Mouse (Mus musculus) heart, embryonic 16.5 days (tissue): ENCODE measurements around the gene Ctss. TPM values are rescaled to one million over a fixed set of nuclear protein-coding genes. Genes with fewer than 3 reads are reported as not detected.

Source experiments
- ATAC-seq: fragments of 200-750 bp; cut with Nextera tagmentation; replicated peaks from 2 replicates; pipeline ENCODE4 v1.8.0; 2017; ENCODE audit warnings: moderate number of reproducible peaks; ENCODE audit not compliant: insufficient read depth, low FRiP score; ENCODE audit errors: extremely low read depth
- H3K27ac ChIP-seq: fragments of 300-500 bp; sonication (generic); 2 replicates; pipeline ENCODE4 v1.5.1; 2014; ENCODE audit warnings: mild to moderate bottlenecking, low read length, control low read depth, moderate library complexity
- H3K27me3 ChIP-seq: fragments of 300-500 bp; sonication (generic); 2 replicates; pipeline ENCODE4 v1.6.1; 2014; ENCODE audit warnings: low read length, mixed read lengths; ENCODE audit not compliant: control insufficient read depth, insufficient read depth
- H3K36me3 ChIP-seq: fragments of 300-500 bp; sonication (generic); 2 replicates; pipeline ENCODE4 v1.6.1; 2014; ENCODE audit not compliant: control insufficient read depth, insufficient read depth
- H3K4me1 ChIP-seq: fragments of 300-500 bp; sonication (generic); 2 replicates; pipeline ENCODE4 v1.6.1; 2014; ENCODE audit warnings: low read length, mixed read lengths; ENCODE audit not compliant: control insufficient read depth, insufficient read depth
- H3K4me2 ChIP-seq: fragments of 300-500 bp; sonication (generic); 2 replicates; pipeline ENCODE4 v1.6.1; 2014; ENCODE audit warnings: low read depth, mild to moderate bottlenecking, control low read depth, low read length
- H3K4me3 ChIP-seq: fragments of 300-500 bp; sonication (generic); 2 replicates; pipeline ENCODE4 v1.5.1; 2014; ENCODE audit warnings: mild to moderate bottlenecking, control low read depth, low read length
- H3K9ac ChIP-seq: fragments of 300-500 bp; sonication (generic); 2 replicates; pipeline ENCODE4 v1.6.1; 2014; ENCODE audit warnings: low read length, control low read depth
- H3K9me3 ChIP-seq: fragments of 300-500 bp; sonication (generic); replicated peaks from 2 replicates; pipeline ENCODE4 v1.6.1; 2016; ENCODE audit warnings: low read length; ENCODE audit not compliant: control insufficient read depth
- WGBS: fragments of 180-500 bp; shearing (Covaris S2); extraction: QIAGEN DNeasy Blood & Tissue Kit; methylation state at CpG from one replicate; pipeline ENCODE4 v1.1.7; 2014; 5-methylcytosine and 5-hydroxymethylcytosine counted together
- polyA plus RNA-seq: library from polyadenylated mRNA; unstranded; fragments of >200 nt; fragmentation: Nextera tagmentation; extraction: Ambion mirVana; gene quantifications from 2 replicates; pipeline ENCODE4 v1.2.1, GENCODE M21; 2015

Ctss gene
- polyA plus RNA-seq, 1 experiment from 2014 or later: 22.8 TPM

DNA sequence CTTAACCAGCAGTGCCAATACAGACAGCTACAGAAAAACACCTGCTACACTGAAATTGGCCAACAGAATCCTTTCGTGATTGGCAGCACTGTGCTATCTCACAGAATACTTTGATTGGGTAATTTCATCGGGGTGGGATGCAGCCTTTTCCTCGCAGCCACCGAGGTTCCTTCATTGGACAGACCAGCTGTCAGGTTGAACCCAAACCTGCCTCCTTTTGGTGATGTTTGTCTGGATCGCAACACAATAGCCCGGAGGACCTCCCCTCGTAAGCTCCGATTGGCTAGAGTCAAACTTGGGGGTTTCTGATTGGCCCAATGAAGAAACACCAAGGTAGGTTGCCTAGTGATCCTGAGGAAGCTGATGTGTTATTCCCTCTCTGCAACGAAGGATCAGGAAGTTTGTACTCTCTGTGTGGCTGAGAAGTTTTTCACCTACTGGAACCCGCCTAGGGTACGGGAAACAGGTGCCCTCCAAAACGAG lies 62.1 kb downstream of the Ctss start, which contains the start of gene Golph3l:
Gene Golph3l, plus strand, starts transcription at position 331 of the 483 bp plus-strand sequence.
- peak within 1 kb of the TSS; percentile 78 for H3K9ac ChIP-seq
- H3K36me3 ChIP-seq: peaks cover 7% of the 10 kb centered on the region
- WGBS: under 1% methylated on average over 12 of the region's 12 CpGs
- no peaks in the 10 kb centered on the region for H3K9me3 ChIP-seq
- H3K4me1 ChIP-seq: no peaks in the 10 kb centered on the region
- no peaks in the 10 kb centered on the region for H3K27me3 ChIP-seq
- peak within 1 kb of the TSS; percentile 78 for H3K4me2 ChIP-seq
- ATAC-seq: peak; percentile 100
- H3K4me3 ChIP-seq: peak within 1 kb of the TSS; percentile 75
- peak within 1 kb of the TSS; percentile 83 for H3K27ac ChIP-seq

DNA sequence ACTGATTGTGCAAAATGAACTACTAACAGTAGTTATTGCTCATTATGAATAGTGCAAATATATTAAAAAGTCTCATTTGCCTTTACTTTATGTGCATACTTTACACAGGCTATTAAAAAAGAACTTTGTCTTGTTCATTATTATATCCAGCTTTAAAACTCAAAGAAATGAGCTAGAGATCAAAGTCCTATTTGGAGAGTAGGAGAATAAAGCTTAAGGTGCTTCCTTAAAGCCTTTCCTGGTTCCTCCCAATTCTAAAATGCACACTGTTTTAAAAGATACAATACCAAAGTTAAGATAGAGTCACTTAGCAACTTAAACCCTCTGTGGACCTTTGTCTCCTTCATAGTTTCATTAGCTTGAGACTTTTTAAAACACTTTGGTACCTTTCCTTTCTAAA lies 72.1 kb downstream of the Ctss start:
- Histone ChIP-seq H3K4me1 (no peaks in the 10 kb centered on the region), H3K27me3 (no peaks in the 10 kb centered on the region), H3K36me3 (peaks cover 16% of the 10 kb centered on the region), H3K4me3 (no peak overlapping the region), H3K4me2 (no peak overlapping the region), H3K9ac (no peak overlapping the region), H3K27ac (no peak overlapping the region), H3K9me3 (no peaks in the 10 kb centered on the region)
- ATAC-seq: no peak

DNA sequence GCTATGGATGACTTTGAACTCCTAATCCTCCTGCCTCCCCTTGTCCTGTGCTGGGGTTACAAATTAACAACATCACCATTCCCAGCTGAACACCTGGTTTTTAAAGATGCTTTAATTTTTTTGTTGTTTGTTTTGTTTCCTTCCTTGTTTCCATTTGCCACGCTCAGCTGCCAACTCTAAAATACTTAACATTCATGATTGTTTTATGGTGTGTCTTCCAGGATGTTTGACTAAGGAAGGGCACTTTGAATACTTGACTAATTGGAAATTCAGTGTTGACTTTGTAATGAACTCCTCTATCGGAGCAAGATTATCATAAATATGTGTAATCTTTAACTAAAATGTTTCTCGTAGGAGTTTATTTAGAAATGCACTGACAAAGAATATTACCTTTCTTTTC lies 74.7 kb downstream of the Ctss start:
- Histone ChIP-seq H3K9ac (no peak overlapping the region), H3K27ac (no peak overlapping the region), H3K9me3 (no peaks in the 10 kb centered on the region), H3K27me3 (no peaks in the 10 kb centered on the region), H3K4me3 (no peak overlapping the region), H3K4me2 (no peak overlapping the region), H3K36me3 (peaks cover 8% of the 10 kb centered on the region), H3K4me1 (peaks cover 6% of the 10 kb centered on the region)
- ATAC-seq: no peak
- WGBS: 89% methylated on average over 3 of the region's 3 CpGs

Other genes with a start within 250 kb of the Ctss start
- gene Mindy1, start 245.4 kb upstream of the Ctss start, polyA plus RNA-seq: 24.7 and 28.2 TPM in 2 replicates
- gene Prune1, start 244.7 kb upstream of the Ctss start, polyA plus RNA-seq: 28.1 and 31.4 TPM in 2 replicates
- 0.60 and 0.79 TPM in 2 replicates for gene Anxa9, start 219.6 kb upstream of the Ctss start, polyA plus RNA-seq
- gene Cers2, start 212.0 kb upstream of the Ctss start, polyA plus RNA-seq: 139 and 145 TPM in 2 replicates
- 20.1 and 21.5 TPM in 2 replicates for gene Setdb1, start 169.6 kb upstream of the Ctss start, polyA plus RNA-seq
- not detected in 2 replicates for gene 4930558C23Rik, start 123.9 kb upstream of the Ctss start, polyA plus RNA-seq
- gene Arnt, start 92.4 kb upstream of the Ctss start, polyA plus RNA-seq: 30.6 and 32.1 TPM in 2 replicates
- 17.4 and 18.4 TPM in 2 replicates for gene Ctsk, start 27.5 kb upstream of the Ctss start, polyA plus RNA-seq
- gene Hormad1, start 32.9 kb downstream of the Ctss start, polyA plus RNA-seq: not detected in 2 replicates
- 25.7 and 27.9 TPM in 2 replicates for gene Golph3l, start 62.1 kb downstream of the Ctss start, polyA plus RNA-seq
- gene Ensa, start 98.2 kb downstream of the Ctss start, polyA plus RNA-seq: 51.1 and 53.0 TPM in 2 replicates
- 31.9 and 38.3 TPM in 2 replicates for gene Mcl1, start 132.0 kb downstream of the Ctss start, polyA plus RNA-seq
- 8.5 and 13.7 TPM in 2 replicates for gene Adamtsl4, start 161.1 kb downstream of the Ctss start, polyA plus RNA-seq
- 44.1 and 49.2 TPM in 2 replicates for gene Ecm1, start 212.8 kb downstream of the Ctss start, polyA plus RNA-seq
- gene Tars2, start 233.4 kb downstream of the Ctss start, polyA plus RNA-seq: 41.3 and 43.3 TPM in 2 replicates